Mouse (Mus musculus): Measurements from ENCODE around the gene 1110059E24Rik.

1110059E24Rik gene

GRCm38 (mm10) chr19:21571223-21571980, 81.4 kb downstream of the 1110059E24Rik start:
- DNase-seq, result peak; percentile 90

GRCm38 (mm10) chr19:21570778-21571177, 82.0 kb downstream of the 1110059E24Rik start:
- DNase-seq, result no peak

- no peak for DNase-seq
Measured at GRCm38 (mm10) chr19:21568528-21569185, 84.1 kb downstream of the 1110059E24Rik start.

- no peak for DNase-seq
Measured at GRCm38 (mm10) chr19:21567933-21568332, 84.8 kb downstream of the 1110059E24Rik start.

- no peak for DNase-seq
Measured at GRCm38 (mm10) chr19:21566484-21566883, 86.3 kb downstream of the 1110059E24Rik start.

- no peak for DNase-seq
Measured at GRCm38 (mm10) chr19:21564461-21564797, 88.3 kb downstream of the 1110059E24Rik start.

GRCm38 (mm10) chr19:21563789-21564460, 88.9 kb downstream of the 1110059E24Rik start:
- peak; percentile 86 for DNase-seq

- no peak for DNase-seq
Measured at GRCm38 (mm10) chr19:21562996-21563395, 89.8 kb downstream of the 1110059E24Rik start.

- no peak for DNase-seq
Measured at GRCm38 (mm10) chr19:21552801-21553200, 100.0 kb downstream of the 1110059E24Rik start.

GRCm38 (mm10) chr19:21551921-21552536, 100.7 kb downstream of the 1110059E24Rik start:
- DNase-seq, result no peak

- DNase-seq, result no peak
Measured at GRCm38 (mm10) chr19:21549713-21550112, 103.1 kb downstream of the 1110059E24Rik start.

- DNase-seq, result no peak
Measured at GRCm38 (mm10) chr19:21548947-21549346, 103.8 kb downstream of the 1110059E24Rik start.

- no peak for DNase-seq
Measured at GRCm38 (mm10) chr19:21537125-21537524, 115.7 kb downstream of the 1110059E24Rik start.
